Mouse (Mus musculus) kidney, postnatal 36 days (tissue): ENCODE measurements around the gene Ank2.
A peak's percentile ranks its signal among the peaks of the same experiment; 100 is the strongest.
"Not testable (repeated sequence)": the region's sequence is repeated elsewhere in the genome, so short reads cannot be mapped to it uniquely, and the experiment has no call there.

Experiments used
- DNase-seq, 2 experiments: peaks; one replicate each; pipeline ENCODE4 v3.0.0; 2021 to 2022; ENCODE audit warnings: mixed read lengths in 2 of 2

Gene Ank2

GRCm38 (mm10) chr3:127408684-127409550 is 90.2 kb downstream of the Ank2 start:
- DNase-seq, result peak; percentile 4 to 8

DNA sequence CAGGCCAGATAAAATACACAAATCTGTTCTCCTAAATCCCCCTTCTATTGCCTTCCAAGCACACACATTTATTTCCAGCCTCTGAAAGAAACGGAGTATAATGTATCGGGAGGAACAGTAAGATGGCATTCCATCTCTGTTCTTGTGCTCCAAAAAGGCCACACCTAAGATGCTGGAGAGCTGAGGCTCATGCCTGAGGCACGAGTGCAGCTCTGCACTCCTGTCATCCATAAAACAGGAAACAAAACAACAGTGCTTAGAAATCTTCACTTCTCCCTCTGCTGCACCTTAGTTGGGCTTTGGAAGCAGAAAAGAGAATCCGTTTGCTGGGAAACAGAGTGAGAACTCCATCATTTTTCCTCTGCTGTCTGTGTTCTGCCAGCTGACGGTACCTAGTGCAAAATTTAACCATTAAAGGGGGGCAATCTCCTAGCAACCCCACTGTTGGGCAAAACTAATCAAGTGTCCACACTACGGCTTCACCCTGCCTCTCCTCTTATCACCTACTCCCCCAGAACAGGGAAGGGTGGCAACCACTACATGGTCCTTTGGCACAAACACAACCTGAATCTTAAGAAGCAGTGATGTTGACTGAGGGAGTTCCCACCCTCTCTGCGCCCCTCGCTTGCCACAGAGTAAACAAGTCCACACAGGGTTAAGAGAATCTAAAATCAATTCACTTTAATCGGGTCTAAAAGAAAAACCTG is 91.1 kb downstream of the Ank2 start:
- DNase-seq, result no peak

- DNase-seq, result no peak
Measured at GRCm38 (mm10) chr3:127406883-127407282, 92.3 kb downstream of the Ank2 start.

GRCm38 (mm10) chr3:127404371-127404770 is 94.8 kb downstream of the Ank2 start:
- no peak for DNase-seq

DNA sequence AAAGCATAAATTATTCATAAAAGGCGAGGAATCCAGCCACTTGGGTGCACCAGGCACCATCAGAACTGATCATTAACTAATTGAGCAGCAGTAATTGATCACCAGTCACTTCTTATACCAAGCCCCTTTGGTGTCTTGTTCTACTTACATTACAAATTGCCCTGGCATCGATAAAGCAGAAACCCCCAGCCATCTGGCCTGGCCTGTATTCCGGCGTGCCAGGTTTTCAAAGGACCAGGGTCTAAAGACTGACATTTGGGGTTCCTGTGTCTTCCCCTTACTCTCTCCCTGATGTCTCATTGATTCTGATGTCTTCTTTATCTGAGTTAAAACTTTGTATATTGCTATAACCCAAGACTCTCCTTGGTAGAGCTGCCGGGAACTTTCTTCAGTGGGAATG is 98.2 kb downstream of the Ank2 start:
- no peak for DNase-seq

- not testable (repeated sequence) for DNase-seq
Measured at GRCm38 (mm10) chr3:127400468-127400867, 98.7 kb downstream of the Ank2 start.

- no peak for DNase-seq
Measured at GRCm38 (mm10) chr3:127397774-127398173, 101.4 kb downstream of the Ank2 start.

DNA sequence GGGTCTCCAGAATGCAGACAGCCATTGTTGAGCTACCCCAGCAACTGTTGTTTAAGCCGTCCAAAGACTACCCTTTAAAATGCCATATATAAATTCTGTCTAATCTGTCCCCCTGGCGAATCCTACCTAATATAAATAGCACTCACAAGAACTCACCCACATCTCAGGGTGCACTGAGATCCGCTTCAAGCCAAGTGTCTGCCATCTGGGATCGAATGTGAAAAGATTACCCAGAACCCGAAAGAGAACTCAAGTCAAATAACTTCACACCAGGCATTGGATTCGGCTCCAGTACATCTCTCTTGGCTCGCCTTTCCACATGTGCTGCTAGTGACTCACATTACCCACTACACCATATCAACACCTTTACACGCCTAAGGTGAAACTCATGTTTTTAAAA is 103.9 kb downstream of the Ank2 start:
- no peak for DNase-seq

GRCm38 (mm10) chr3:127387016-127387517 is 112.1 kb downstream of the Ank2 start:
- DNase-seq, result no peak

GRCm38 (mm10) chr3:127383231-127383630 is 115.9 kb downstream of the Ank2 start:
- DNase-seq, result no peak

DNA sequence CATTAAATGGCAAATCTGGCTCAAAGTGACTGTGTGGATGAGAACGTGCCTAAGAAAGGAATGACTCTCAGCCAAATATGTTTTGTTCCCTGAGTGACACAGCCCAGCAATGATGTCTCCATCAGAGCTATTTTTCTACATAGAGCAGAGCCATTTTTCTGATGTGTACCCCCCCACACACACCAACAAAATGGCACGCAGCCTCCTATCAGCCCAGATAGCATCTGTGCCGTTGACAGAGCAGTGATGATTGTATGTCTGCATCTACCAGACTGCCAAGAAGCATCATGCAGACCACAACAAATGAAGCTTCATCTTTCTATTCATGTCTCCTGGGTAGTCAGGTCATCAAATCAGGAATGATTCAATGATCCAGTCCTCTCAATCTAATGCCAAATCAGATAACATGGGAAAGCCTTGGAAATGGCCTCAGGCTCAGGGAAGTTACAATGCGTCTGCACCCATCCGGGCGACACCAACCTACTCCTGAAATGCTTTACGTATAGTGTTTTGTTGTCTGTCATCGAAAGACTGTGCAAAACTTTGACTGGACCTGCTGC is 122.2 kb downstream of the Ank2 start:
- no peak for DNase-seq

DNA sequence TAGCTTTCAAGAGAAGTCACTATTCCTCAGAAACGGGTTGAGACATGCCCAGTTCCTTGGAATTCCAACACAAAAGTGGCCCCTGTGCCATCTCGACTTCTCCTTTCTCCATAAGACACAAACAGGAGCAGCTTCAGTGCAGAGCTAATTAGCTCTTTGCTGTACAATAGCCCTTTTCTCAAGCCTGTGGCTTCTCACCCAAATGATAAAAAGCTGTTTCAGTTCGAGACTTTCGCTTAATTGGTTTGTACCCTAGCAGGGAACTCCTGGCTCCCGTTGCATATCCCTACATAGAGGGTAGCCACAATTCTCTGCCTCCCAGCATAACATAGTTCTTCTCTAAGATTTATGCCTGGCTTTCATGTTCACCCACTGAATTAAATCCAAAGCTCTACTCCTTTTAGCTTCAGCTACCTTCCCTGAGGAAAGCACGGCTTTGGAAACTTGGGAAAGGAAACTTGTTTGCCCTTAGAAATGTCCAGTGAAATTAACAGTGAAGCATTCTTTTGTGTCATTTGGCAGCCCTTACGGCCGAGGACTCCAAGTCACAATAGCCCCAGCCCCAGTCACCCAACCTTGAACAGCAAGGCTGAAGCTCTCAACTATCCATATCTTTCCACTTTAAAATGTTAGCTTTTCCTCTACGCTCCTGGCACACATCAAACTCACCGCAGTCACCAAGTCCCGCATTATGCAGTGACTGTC is 123.0 kb downstream of the Ank2 start:
- DNase-seq, result no peak

GRCm38 (mm10) chr3:127374190-127374710 is 124.9 kb downstream of the Ank2 start:
- no peak for DNase-seq

- no peak for DNase-seq
Measured at GRCm38 (mm10) chr3:127371774-127372173, 127.4 kb downstream of the Ank2 start.

- DNase-seq, result no peak
Measured at GRCm38 (mm10) chr3:127369529-127369928, 129.6 kb downstream of the Ank2 start.

DNA sequence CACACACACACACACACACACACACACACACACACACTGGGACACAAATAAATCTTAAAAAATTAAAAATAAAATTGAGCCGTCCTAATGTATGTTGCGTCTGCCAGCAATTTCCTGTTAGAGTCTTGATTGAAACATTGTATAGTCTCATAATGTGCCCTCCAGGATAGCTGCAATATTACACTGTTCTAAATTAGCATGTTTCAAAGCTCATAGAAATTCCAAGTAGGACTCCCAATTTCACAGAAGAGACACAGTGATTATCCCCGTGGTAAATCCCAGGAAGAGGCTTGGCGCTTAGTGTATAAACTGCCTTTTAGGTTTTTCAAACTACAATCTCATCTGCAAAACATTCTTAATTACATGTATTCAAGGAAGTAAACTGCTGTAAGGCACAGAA is 131.7 kb downstream of the Ank2 start:
- DNase-seq, result no peak

GRCm38 (mm10) chr3:127363512-127363911 is 135.6 kb downstream of the Ank2 start:
- no peak for DNase-seq

DNA sequence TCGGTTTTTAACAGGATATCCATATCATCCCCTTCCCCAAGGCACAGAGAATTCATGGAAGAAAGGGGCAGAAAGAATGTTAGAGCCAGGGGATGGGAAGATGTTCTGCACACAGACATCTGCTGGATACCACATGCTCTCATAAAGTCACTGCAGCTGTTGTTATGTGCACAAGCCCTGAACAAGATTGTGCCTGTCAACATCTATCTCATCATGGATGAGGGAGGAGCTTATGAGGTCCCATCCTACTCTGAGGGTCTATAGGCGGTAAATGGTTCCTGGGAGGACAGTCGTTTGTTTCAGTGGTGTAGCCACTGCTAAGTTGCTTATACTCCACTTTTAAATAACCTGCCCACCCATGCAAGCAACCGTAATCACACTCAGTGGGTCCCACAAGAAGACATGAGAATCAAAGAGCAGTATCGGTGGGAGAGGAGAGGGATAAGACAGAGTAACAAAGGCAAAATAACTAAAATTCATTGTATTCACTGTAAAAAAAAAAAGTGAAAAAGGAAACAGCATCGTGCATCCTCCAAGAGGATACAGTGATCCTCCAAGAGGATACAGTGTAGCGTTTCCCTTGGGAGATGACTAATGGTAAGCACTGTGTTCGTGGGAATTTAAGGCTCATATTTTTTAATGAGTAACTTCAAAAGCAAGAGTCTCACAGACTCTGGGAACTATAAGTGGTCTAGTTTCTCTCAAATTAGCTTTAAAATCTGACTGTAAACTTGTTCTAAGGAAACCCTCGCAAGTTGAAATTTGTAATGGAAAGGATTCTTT is 136.3 kb downstream of the Ank2 start:
- DNase-seq, result no peak

- no peak for DNase-seq
Measured at GRCm38 (mm10) chr3:127361846-127362245, 137.3 kb downstream of the Ank2 start.

DNA sequence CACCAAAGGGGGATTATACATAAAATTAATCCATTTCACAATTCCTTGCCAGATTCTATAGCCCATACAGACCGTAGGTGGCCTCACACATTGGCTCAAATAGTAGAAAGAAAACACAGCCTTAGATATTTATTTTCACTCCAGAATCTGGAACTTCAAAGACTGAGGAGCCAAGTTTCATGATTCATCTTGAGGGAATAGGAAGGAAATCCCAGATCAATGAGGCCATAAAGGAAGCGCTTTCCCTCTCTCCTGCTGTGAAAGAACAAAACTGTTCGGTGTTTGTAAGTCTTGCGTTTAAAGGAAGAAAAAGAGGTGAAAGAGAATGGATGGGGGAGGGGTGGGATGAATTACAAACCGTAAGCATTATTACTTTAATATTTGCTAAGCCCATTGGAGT is 137.8 kb downstream of the Ank2 start:
- no peak for DNase-seq

GRCm38 (mm10) chr3:127355252-127355651 is 143.9 kb downstream of the Ank2 start:
- DNase-seq, result peak in 1 of 2 experiments; percentile 1
